ENCODE assay signal across 8 mouse cellular contexts in genomic region chr1:74283686-74284463, GRCm38 (mm10). TPM values are rescaled to one million over a fixed set of nuclear protein-coding genes. Genes with fewer than 3 reads are reported as not detected.
DNase-seq lines count a peak whose midpoint lies in the region; ATAC-seq and TF ChIP-seq lines count a peak whose summit lies in the region.
"Had no signal": no experiment of that assay in that cellular context is flagged by ENCODE, and none has a peak within 500 bp of the region (broad histone marks: within the 10 kb centered on the region; RNA-seq: fewer than 3 reads in every experiment).

No protein-coding gene starts in this region.

- peak overlapping the region; percentile 85 for H3K4me2 ChIP-seq in embryonic facial prominence, embryonic 14.5 days (ENCODE audit: low read depth, low read length)

- no peaks in the 10 kb centered on the region for H3K27me3 ChIP-seq in embryonic facial prominence, embryonic 14.5 days (replicated peaks; ENCODE audit: control insufficient read depth, insufficient read depth, low read length)
- no peaks in the 10 kb centered on the region for H3K27me3 ChIP-seq in hindbrain, embryonic 10.5 days (ENCODE audit: insufficient read depth, poor library complexity, severe bottlenecking)
- no peaks in the 10 kb centered on the region for H3K27me3 ChIP-seq in small intestine, adult 2 months (ENCODE audit: control insufficient read depth, insufficient read depth, low read length)

- DNase-seq in ES-CJ7 (ENCODE audit: low read depth, low spot score) = peak; percentile 83
- DNase-seq in adrenal gland, adult 2 months = peak; percentile 80
- peak; percentile 77 for DNase-seq in embryonic facial prominence, embryonic 14.5 days (ENCODE audit: low spot score)
- DNase-seq in hindbrain, embryonic 10.5 days (ENCODE audit: low spot score) = no peak
- DNase-seq in layer of hippocampus, postnatal 10 days (ENCODE audit: low spot score in 2 of 2) = peak; percentile 46 to 69

- peak; percentile 54 for ATAC-seq in embryonic facial prominence, embryonic 14.5 days (ENCODE audit: low read depth)

- H3K4me1 ChIP-seq in embryonic facial prominence, embryonic 14.5 days (ENCODE audit: control insufficient read depth, insufficient read depth, low read length) = peaks cover 4% of the 10 kb centered on the region; the same call in 1 of the 2 replicates
- peaks cover 31% of the 10 kb centered on the region for H3K4me1 ChIP-seq in hindbrain, embryonic 10.5 days (replicated peaks)
- H3K4me1 ChIP-seq in small intestine, adult 2 months (ENCODE audit: control insufficient read depth, insufficient read depth, insufficient read length, low read length) = peaks cover 4% of the 10 kb centered on the region; the same call in 1 of the 2 replicates

- 13% methylated on average over 15 of the region's 15 CpGs for WGBS in embryonic facial prominence, embryonic 14.5 days
- 14% methylated on average over 15 of the region's 15 CpGs for WGBS in hindbrain, embryonic 10.5 days
- 5% methylated on average over 14 of the region's 15 CpGs for WGBS in macrophage (ENCODE audit: missing documents)
- WGBS in small intestine, adult 2 months = 4% methylated on average over 15 of the region's 15 CpGs

- TF ChIP-seq CTCF in small intestine, adult 2 months (IDR thresholded peaks at IDR 0.05; ENCODE audit: extremely low read depth, insufficient read length, insufficient replicate concordance, low read depth, low read length) = no peak

- H3K36me3 ChIP-seq in embryonic facial prominence, embryonic 14.5 days (ENCODE audit: control insufficient read depth, insufficient read depth, low read length) = peaks cover 50% of the 10 kb centered on the region
- peaks cover 52% of the 10 kb centered on the region for H3K36me3 ChIP-seq in hindbrain, embryonic 10.5 days
- peaks cover 50% of the 10 kb centered on the region for H3K36me3 ChIP-seq in macrophage (ENCODE audit: inconsistent target)
- H3K36me3 ChIP-seq in small intestine, adult 2 months (ENCODE audit: control insufficient read depth, insufficient read depth, low read length) = peaks cover 48% of the 10 kb centered on the region

- no peak for TF ChIP-seq POLR2A in small intestine, adult 2 months (IDR thresholded peaks at IDR 0.05; ENCODE audit: low read depth, low read length)

- no peaks in the 10 kb centered on the region for H3K9me3 ChIP-seq in embryonic facial prominence, embryonic 14.5 days (ENCODE audit: control insufficient read depth, low read length)
- no peaks in the 10 kb centered on the region for H3K9me3 ChIP-seq in hindbrain, embryonic 10.5 days

- peak overlapping the region; percentile 90 for H3K4me3 ChIP-seq in embryonic facial prominence, embryonic 14.5 days (ENCODE audit: low read depth, low read length)
- H3K4me3 ChIP-seq in hindbrain, embryonic 10.5 days = peak overlapping the region; percentile 81
- peak overlapping the region; percentile 95 for H3K4me3 ChIP-seq in macrophage (ENCODE audit: inconsistent target)
- peak overlapping the region; percentile 76 for H3K4me3 ChIP-seq in small intestine, adult 2 months (ENCODE audit: low read depth, low read length)

- H3K9ac ChIP-seq in embryonic facial prominence, embryonic 14.5 days (ENCODE audit: low read depth, low read length) = peak overlapping the region; percentile 90

- H3K79me2 ChIP-seq in macrophage (ENCODE audit: inconsistent target) = peaks cover 28% of the 10 kb centered on the region

- H3K27ac ChIP-seq in embryonic facial prominence, embryonic 14.5 days (replicated peaks; ENCODE audit: low read depth, low read length) = peak overlapping the region; percentile 85
- peak overlapping the region; percentile 88 for H3K27ac ChIP-seq in hindbrain, embryonic 10.5 days
- peak overlapping the region; percentile 79 for H3K27ac ChIP-seq in macrophage
- H3K27ac ChIP-seq in small intestine, adult 2 months (ENCODE audit: insufficient read depth, low read depth, low read length) = peak overlapping the region; percentile 13; the same call in 1 of the 2 replicates

RNA-seq across cellular contexts. Expression of gene Aamp, which starts 0.7 kb away (rescaled TPM):
- total RNA-seq in adrenal gland, adult 2 months (2021) = 100 to 1,000 TPM; 144 to 177 TPM
- 180 and 188 TPM in 2 replicates for polyA plus RNA-seq in adrenal gland, adult 2 months (2012; rRNA removed)
- 214 and 224 TPM in 2 replicates for polyA plus RNA-seq in embryonic facial prominence, embryonic 14.5 days (2014; fragmentation: Nextera tagmentation; extraction: Ambion mirVana)
- polyA plus RNA-seq in hindbrain, embryonic 10.5 days (2016; fragmentation: Nextera tagmentation; extraction: Ambion mirVana) = 238 and 248 TPM in 2 replicates
- total RNA-seq in layer of hippocampus, postnatal 10 days (2021) = 100 to 1,000 TPM; 141 to 158 TPM
- 100 to 1,000 TPM in 15 of 26 experiments, 10 to 100 TPM in 11; 59.6 to 168 (median 103) TPM for total RNA-seq in macrophage (2018; cell fraction: chromatin; rRNA removed)
- 100 to 1,000 TPM in 14 of 26 experiments, 10 to 100 TPM in 12; 71.7 to 130 (median 108) TPM for total RNA-seq in macrophage (2018; cell fraction: cytosol; rRNA removed)
- total RNA-seq in macrophage (2018; cell fraction: nucleus; rRNA removed) = 100 to 1,000 TPM in 6 of 26 experiments, 10 to 100 TPM in 20; 63.0 to 123 (median 93.6) TPM
- polyA plus RNA-seq in macrophage (2018) = 115 to 127 TPM (median 119 TPM) in 3 replicates
- polyA plus RNA-seq in small intestine, adult 2 months (2012; rRNA removed) = 81.6 and 160 TPM in 2 replicates

RNA-seq across cellular contexts. Expression of gene Pnkd, which starts 0.9 kb away (rescaled TPM):
- 10 to 100 TPM; 61.1 to 85.1 TPM for total RNA-seq in adrenal gland, adult 2 months (2021)
- polyA plus RNA-seq in adrenal gland, adult 2 months (2012; rRNA removed) = 92.9 and 106 TPM in 2 replicates
- polyA plus RNA-seq in embryonic facial prominence, embryonic 14.5 days (2014; fragmentation: Nextera tagmentation; extraction: Ambion mirVana) = 119 and 133 TPM in 2 replicates
- 111 and 120 TPM in 2 replicates for polyA plus RNA-seq in hindbrain, embryonic 10.5 days (2016; fragmentation: Nextera tagmentation; extraction: Ambion mirVana)
- 100 to 1,000 TPM; 125 to 130 TPM for total RNA-seq in layer of hippocampus, postnatal 10 days (2021)
- total RNA-seq in macrophage (2018; cell fraction: chromatin; rRNA removed) = 10 to 100 TPM in 15 of 26 experiments, 1 to 10 TPM in 11; 2.3 to 31.8 (median 11.8) TPM
- 10 to 100 TPM; 25.9 to 46.8 (median 36.7) TPM for total RNA-seq in macrophage (2018; cell fraction: cytosol; rRNA removed)
- total RNA-seq in macrophage (2018; cell fraction: nucleus; rRNA removed) = 10 to 100 TPM in 14 of 26 experiments, 1 to 10 TPM in 12; 4.5 to 23.2 (median 10.1) TPM
- polyA plus RNA-seq in macrophage (2018) = 20.6 to 40.9 TPM (median 36.6 TPM) in 3 replicates
- polyA plus RNA-seq in small intestine, adult 2 months (2012; rRNA removed) = 36.9 and 62.6 TPM in 2 replicates

RNA-seq across cellular contexts. Expression of gene Gpbar1, which starts 5.5 kb away (rescaled TPM):
- not detected for total RNA-seq in adrenal gland, adult 2 months (2021)
- 0.43 TPM in 1 of 2 replicates, not detected in the other for polyA plus RNA-seq in adrenal gland, adult 2 months (2012; rRNA removed)
- 0.20 and 0.21 TPM in 2 replicates for polyA plus RNA-seq in embryonic facial prominence, embryonic 14.5 days (2014; fragmentation: Nextera tagmentation; extraction: Ambion mirVana)
- polyA plus RNA-seq in hindbrain, embryonic 10.5 days (2016; fragmentation: Nextera tagmentation; extraction: Ambion mirVana) = 0.15 and 0.24 TPM in 2 replicates
- not detected for total RNA-seq in layer of hippocampus, postnatal 10 days (2021)
- total RNA-seq in macrophage (2018; cell fraction: chromatin; rRNA removed) = not detected
- not detected for total RNA-seq in macrophage (2018; cell fraction: cytosol; rRNA removed)
- total RNA-seq in macrophage (2018; cell fraction: nucleus; rRNA removed) = not detected
- polyA plus RNA-seq in macrophage (2018) = not detected in 3 replicates
- polyA plus RNA-seq in small intestine, adult 2 months (2012; rRNA removed) = 1.8 and 3.1 TPM in 2 replicates
- total RNA-seq: heart, postnatal 36 days had no signal

RNA-seq across cellular contexts. Expression of gene Tmbim1, which starts 21.5 kb away (rescaled TPM):
- 100 to 1,000 TPM in 1 of 2 experiments, 10 to 100 TPM in 1; 98.3 to 115 TPM for total RNA-seq in adrenal gland, adult 2 months (2021)
- 834 and 852 TPM in 2 replicates for polyA plus RNA-seq in adrenal gland, adult 2 months (2012; rRNA removed)
- 35.4 and 35.6 TPM in 2 replicates for polyA plus RNA-seq in embryonic facial prominence, embryonic 14.5 days (2014; fragmentation: Nextera tagmentation; extraction: Ambion mirVana)
- polyA plus RNA-seq in hindbrain, embryonic 10.5 days (2016; fragmentation: Nextera tagmentation; extraction: Ambion mirVana) = 11.6 and 12.6 TPM in 2 replicates
- total RNA-seq in layer of hippocampus, postnatal 10 days (2021) = 10 to 100 TPM; 10.5 to 11.6 TPM
- 100 to 1,000 TPM in 4 of 26 experiments, 10 to 100 TPM in 22; 17.8 to 135 (median 35.5) TPM for total RNA-seq in macrophage (2018; cell fraction: chromatin; rRNA removed)
- total RNA-seq in macrophage (2018; cell fraction: cytosol; rRNA removed) = 10 to 100 TPM; 25.9 to 77.3 (median 42.7) TPM
- total RNA-seq in macrophage (2018; cell fraction: nucleus; rRNA removed) = 100 to 1,000 TPM in 2 of 26 experiments, 10 to 100 TPM in 24; 22.2 to 128 (median 38.8) TPM
- polyA plus RNA-seq in macrophage (2018) = 46.8 to 61.2 TPM (median 52.2 TPM) in 3 replicates
- 497 and 689 TPM in 2 replicates for polyA plus RNA-seq in small intestine, adult 2 months (2012; rRNA removed)

RNA-seq across cellular contexts. Expression of gene Arpc2, which starts 48.0 kb away (rescaled TPM):
- 100 to 1,000 TPM; 180 to 191 TPM for total RNA-seq in adrenal gland, adult 2 months (2021)
- 108 and 124 TPM in 2 replicates for polyA plus RNA-seq in adrenal gland, adult 2 months (2012; rRNA removed)
- polyA plus RNA-seq in embryonic facial prominence, embryonic 14.5 days (2014; fragmentation: Nextera tagmentation; extraction: Ambion mirVana) = 341 and 347 TPM in 2 replicates
- polyA plus RNA-seq in hindbrain, embryonic 10.5 days (2016; fragmentation: Nextera tagmentation; extraction: Ambion mirVana) = 352 and 355 TPM in 2 replicates
- 100 to 1,000 TPM; 324 to 330 TPM for total RNA-seq in layer of hippocampus, postnatal 10 days (2021)
- 100 to 1,000 TPM; 109 to 196 (median 161) TPM for total RNA-seq in macrophage (2018; cell fraction: chromatin; rRNA removed)
- total RNA-seq in macrophage (2018; cell fraction: cytosol; rRNA removed) = 1,000 to 10,000 TPM in 1 of 26 experiments, 100 to 1,000 TPM in 25; 673 to 1,009 (median 822) TPM
- 100 to 1,000 TPM; 202 to 455 (median 266) TPM for total RNA-seq in macrophage (2018; cell fraction: nucleus; rRNA removed)
- 677 to 1,406 TPM (median 1,257 TPM) in 3 replicates for polyA plus RNA-seq in macrophage (2018)
- polyA plus RNA-seq in small intestine, adult 2 months (2012; rRNA removed) = 110 and 323 TPM in 2 replicates

Comparison
In these comparisons a context has a peak if more than half of its experiments do, and no peak if none do; other contexts are left out.
1. H3K27ac ChIP-seq: peak in every context shown above with its lines; median percentile 88 in hindbrain, embryonic 10.5 days; 85 in embryonic facial prominence, embryonic 14.5 days; 79 in macrophage; 13 in small intestine, adult 2 months.